ENCODE assay signal across 10 mouse cellular contexts in genomic region chr1:156263352-156263751, GRCm38 (mm10). TPM values are rescaled to one million over a fixed set of nuclear protein-coding genes. Genes with fewer than 3 reads are reported as not detected.
DNase-seq lines count a peak whose midpoint lies in the region; ATAC-seq and TF ChIP-seq lines count a peak whose summit lies in the region.
"Had no signal": no experiment of that assay in that cellular context is flagged by ENCODE, and none has a peak within 500 bp of the region (broad histone marks: within the 10 kb centered on the region; RNA-seq: fewer than 3 reads in every experiment).

No protein-coding gene starts in this region.

- intact Hi-C loops in gastrocnemius, postnatal 14 days (cut with DNase I; ENCODE audit: low total_unique reads): loop anchor here (5.0 kb wide), 1 partner anchor 279 kb away; no protein-coding TSS in a partner anchor

- no peak overlapping the region for H3K9ac ChIP-seq in forebrain, postnatal 0 days
- no peak overlapping the region for H3K9ac ChIP-seq in forebrain, embryonic 12.5 days
- H3K9ac ChIP-seq: limb, embryonic 12.5 days had no signal

- H3K36me3 ChIP-seq in forebrain, postnatal 0 days (ENCODE audit: insufficient read depth): no peaks in the 10 kb centered on the region
- H3K36me3 ChIP-seq in forebrain, embryonic 12.5 days (replicated peaks): no peaks in the 10 kb centered on the region
- H3K36me3 ChIP-seq in testis, adult 2 months (ENCODE audit: control insufficient read depth, insufficient read depth, low read length): peaks cover 1% of the 10 kb centered on the region; the same call in 1 of the 2 replicates
- H3K36me3 ChIP-seq: limb, embryonic 12.5 days had no signal

- TF ChIP-seq CTCF in forebrain, postnatal 0 days (IDR thresholded peaks at IDR 0.05; ENCODE audit: low read depth): peak; percentile 80
- peak; percentile 87 for TF ChIP-seq CTCF in cerebellum, adult 2 months (IDR thresholded peaks at IDR 0.05; ENCODE audit: borderline replicate concordance, insufficient read depth, low read depth, low read length)
- peak; percentile 72; the same call in 1 of the 2 replicates for TF ChIP-seq CTCF in testis, adult 2 months (IDR thresholded peaks at IDR 0.05; ENCODE audit: control insufficient read depth, insufficient read depth, insufficient replicate concordance, low read depth, low read length)

- ATAC-seq in forebrain, postnatal 0 days: no peak
- ATAC-seq in forebrain, embryonic 12.5 days (ENCODE audit: low FRiP score): no peak
- ATAC-seq in megakaryocyte, adult 5-6 weeks (ENCODE audit: poor library complexity, severe bottlenecking): peak; percentile 64; the same call in 1 of the 2 replicates

- H3K4me2 ChIP-seq in forebrain, postnatal 0 days (ENCODE audit: low read depth): no peak overlapping the region
- no peak overlapping the region for H3K4me2 ChIP-seq in forebrain, embryonic 12.5 days
- H3K4me2 ChIP-seq: limb, embryonic 12.5 days had no signal

- TF ChIP-seq POLR2A in cerebellum, adult 2 months (IDR thresholded peaks at IDR 0.05; ENCODE audit: borderline replicate concordance, insufficient read depth, low read length): no peak
- TF ChIP-seq POLR2A in testis, adult 2 months (IDR thresholded peaks at IDR 0.05; ENCODE audit: control insufficient read depth, low read depth, low read length): no peak

- H3K4me3 ChIP-seq in forebrain, postnatal 0 days (ENCODE audit: low read depth, low read length): no peak overlapping the region
- no peak overlapping the region for H3K4me3 ChIP-seq in forebrain, embryonic 12.5 days (replicated peaks)
- H3K4me3 ChIP-seq in cerebellum, adult 2 months (replicated peaks; ENCODE audit: insufficient read depth, low read depth, low read length): no peak overlapping the region
- no peak overlapping the region for H3K4me3 ChIP-seq in testis, adult 2 months (ENCODE audit: control insufficient read depth, low read depth, low read length)
- H3K4me3 ChIP-seq: limb, embryonic 12.5 days had no signal

- WGBS in forebrain, postnatal 0 days: 48% methylated on average over 2 of the region's 2 CpGs
- 48% methylated on average over 2 of the region's 2 CpGs for WGBS in forebrain, embryonic 12.5 days
- 50% methylated on average over 2 of the region's 2 CpGs for WGBS in cerebellum, adult 2 months

- peak; percentile 52 for DNase-seq in forebrain, postnatal 0 days
- DNase-seq in Muller cell, postnatal 12 days (ENCODE audit: inconsistent ontology term): peak; percentile 17
- DNase-seq in cerebellum, adult 2 months: peak; percentile 42 to 62
- peak; percentile 37 for DNase-seq in gastrocnemius, postnatal 14 days
- DNase-seq in layer of hippocampus, postnatal 10 days (ENCODE audit: low spot score in 2 of 2): peak; percentile 67 to 73

- no peaks in the 10 kb centered on the region for H3K9me3 ChIP-seq in forebrain, postnatal 0 days (ENCODE audit: low read length)
- no peaks in the 10 kb centered on the region for H3K9me3 ChIP-seq in forebrain, embryonic 12.5 days
- H3K9me3 ChIP-seq: limb, embryonic 12.5 days had no signal

- no peaks in the 10 kb centered on the region for H3K27me3 ChIP-seq in forebrain, postnatal 0 days (ENCODE audit: insufficient read depth, low read length)
- no peaks in the 10 kb centered on the region for H3K27me3 ChIP-seq in forebrain, embryonic 12.5 days
- no peaks in the 10 kb centered on the region for H3K27me3 ChIP-seq in cerebellum, adult 2 months (ENCODE audit: control insufficient read depth, insufficient read depth, low read length)
- H3K27me3 ChIP-seq in testis, adult 2 months (ENCODE audit: control insufficient read depth, insufficient read depth, low read length): no peaks in the 10 kb centered on the region
- H3K27me3 ChIP-seq: limb, embryonic 12.5 days had no signal

- H3K27ac ChIP-seq in forebrain, postnatal 0 days (ENCODE audit: low read depth, low read length): no peak overlapping the region
- H3K27ac ChIP-seq in forebrain, embryonic 12.5 days: no peak overlapping the region
- no peak overlapping the region for H3K27ac ChIP-seq in cerebellum, adult 2 months (ENCODE audit: insufficient read depth, low read length)
- H3K27ac ChIP-seq in testis, adult 2 months (ENCODE audit: control insufficient read depth, insufficient read depth, low read depth, low read length): no peak overlapping the region
- H3K27ac ChIP-seq: limb, embryonic 12.5 days had no signal

- H3K4me1 ChIP-seq in forebrain, postnatal 0 days (ENCODE audit: insufficient read depth): no peaks in the 10 kb centered on the region
- no peaks in the 10 kb centered on the region for H3K4me1 ChIP-seq in forebrain, embryonic 12.5 days
- no peaks in the 10 kb centered on the region for H3K4me1 ChIP-seq in cerebellum, adult 2 months (ENCODE audit: control insufficient read depth, insufficient read depth, low read length)
- H3K4me1 ChIP-seq in testis, adult 2 months (ENCODE audit: control insufficient read depth, insufficient read depth, low read length): no peaks in the 10 kb centered on the region
- H3K4me1 ChIP-seq: limb, embryonic 12.5 days had no signal

RNA-seq across cellular contexts. Expression of gene Tdrd5, which starts 40.1 kb away (rescaled TPM):
- total RNA-seq in forebrain, postnatal 0 days (2014; rRNA removed): 0.77 and 1.9 TPM in 2 replicates
- 0.16 and 0.42 TPM in 2 replicates for polyA plus RNA-seq in forebrain, postnatal 0 days (2015; fragmentation: Nextera tagmentation; extraction: Ambion mirVana)
- polyA plus RNA-seq in forebrain, embryonic 12.5 days (2016; fragmentation: Nextera tagmentation; extraction: Ambion mirVana): 0.14 and 1.0 TPM in 2 replicates
- 1.3 TPM in 2 replicates for polyA plus RNA-seq in cerebellum, adult 2 months (2012; rRNA removed)
- total RNA-seq in gastrocnemius, postnatal 14 days (2021): not detected
- total RNA-seq in layer of hippocampus, postnatal 10 days (2021): 1 to 10 TPM; 5.4 to 6.5 TPM
- total RNA-seq in megakaryocyte, adult 5-6 weeks (2015): 0.18 TPM in 1 of 2 replicates, not detected in the other
- not detected in 2 replicates for total RNA-seq in megakaryocyte, adult 5-6 weeks (2017)
- 24.9 and 26.3 TPM in 2 replicates for polyA plus RNA-seq in testis, adult 2 months (2012; rRNA removed)

RNA-seq across cellular contexts. Expression of gene Nphs2, which starts 47.2 kb away (rescaled TPM):
- 1.2 and 2.4 TPM in 2 replicates for total RNA-seq in forebrain, postnatal 0 days (2014; rRNA removed)
- 1.1 and 1.4 TPM in 2 replicates for polyA plus RNA-seq in forebrain, postnatal 0 days (2015; fragmentation: Nextera tagmentation; extraction: Ambion mirVana)
- 0.08 and 0.23 TPM in 2 replicates for polyA plus RNA-seq in forebrain, embryonic 12.5 days (2016; fragmentation: Nextera tagmentation; extraction: Ambion mirVana)
- polyA plus RNA-seq in cerebellum, adult 2 months (2012; rRNA removed): 0.03 and 0.10 TPM in 2 replicates
- under 1 TPM in 1 of 2 experiments, not detected in 1; 0.18 TPM for total RNA-seq in gastrocnemius, postnatal 14 days (2021)
- total RNA-seq in layer of hippocampus, postnatal 10 days (2021): under 1 TPM in 1 of 2 experiments, not detected in 1; 0.51 TPM
- not detected in 2 replicates for total RNA-seq in megakaryocyte, adult 5-6 weeks (2015)
- not detected in 2 replicates for total RNA-seq in megakaryocyte, adult 5-6 weeks (2017)
- 0.21 and 0.23 TPM in 2 replicates for polyA plus RNA-seq in testis, adult 2 months (2012; rRNA removed)
- polyA plus RNA-seq: limb, embryonic 12.5 days; stomach, embryonic 14.5 days had no signal

RNA-seq across cellular contexts. Expression of gene Fam163a, which starts 58.5 kb away (rescaled TPM):
- total RNA-seq in forebrain, postnatal 0 days (2014; rRNA removed): 3.8 and 5.2 TPM in 2 replicates
- 4.8 and 6.9 TPM in 2 replicates for polyA plus RNA-seq in forebrain, postnatal 0 days (2015; fragmentation: Nextera tagmentation; extraction: Ambion mirVana)
- 2.7 and 3.7 TPM in 2 replicates for polyA plus RNA-seq in forebrain, embryonic 12.5 days (2016; fragmentation: Nextera tagmentation; extraction: Ambion mirVana)
- 2.4 and 3.4 TPM in 2 replicates for polyA plus RNA-seq in cerebellum, adult 2 months (2012; rRNA removed)
- total RNA-seq in gastrocnemius, postnatal 14 days (2021): not detected
- total RNA-seq in layer of hippocampus, postnatal 10 days (2021): 10 to 100 TPM; 29.0 to 35.8 TPM
- not detected in 2 replicates for total RNA-seq in megakaryocyte, adult 5-6 weeks (2015)
- total RNA-seq in megakaryocyte, adult 5-6 weeks (2017): not detected in 2 replicates
- polyA plus RNA-seq in testis, adult 2 months (2012; rRNA removed): 0.02 and 0.07 TPM in 2 replicates

Comparison
In these comparisons a context has a peak if more than half of its experiments do, and no peak if none do; other contexts are left out.
1. DNase-seq: peak in every context shown above with its lines; median percentile 70 in layer of hippocampus, postnatal 10 days; 52 in forebrain, postnatal 0 days; 52 in cerebellum, adult 2 months; 37 in gastrocnemius, postnatal 14 days; 17 in Muller cell, postnatal 12 days.